Mouse (Mus musculus) hindbrain, embryonic 10.5 days (tissue): ENCODE results near the gene Gm20379. TPM values are rescaled to one million over a fixed set of nuclear protein-coding genes. Genes with fewer than 3 reads are reported as not detected.

Experiments
- DNase-seq: peaks from one replicate; pipeline ENCODE4 v3.0.0-alpha.2; 2017; ENCODE audit warnings: low spot score
- H3K27ac ChIP-seq: fragments of 300-500 bp; sonication (generic); 2 replicates; pipeline ENCODE4 v1.5.1; 2016; ENCODE audit warnings: mild to moderate bottlenecking, moderate library complexity
- H3K27me3 ChIP-seq: fragments of 300-500 bp; sonication (generic); 2 replicates; pipeline ENCODE4 v1.6.1; 2016; ENCODE audit warnings: mild to moderate bottlenecking; ENCODE audit not compliant: poor library complexity, insufficient read depth, severe bottlenecking
- H3K36me3 ChIP-seq: fragments of 300-500 bp; sonication (generic); 2 replicates; pipeline ENCODE4 v1.6.1; 2016; ENCODE audit warnings: mild to moderate bottlenecking, moderate library complexity
- H3K4me1 ChIP-seq: fragments of 300-500 bp; sonication (generic); replicated peaks from 2 replicates; pipeline ENCODE4 v1.6.1; 2016; ENCODE audit warnings: mild to moderate bottlenecking
- H3K4me3 ChIP-seq: fragments of 300-500 bp; sonication (generic); 2 replicates; pipeline ENCODE4 v1.5.1; 2016; ENCODE audit warnings: mild to moderate bottlenecking, moderate library complexity
- H3K9me3 ChIP-seq: fragments of 300-500 bp; sonication (generic); 2 replicates; pipeline ENCODE4 v1.6.1; 2016; ENCODE audit warnings: mild to moderate bottlenecking, moderate library complexity
- WGBS: fragments of 180-500 bp; shearing (Covaris S2); methylation state at CpG from one replicate; pipeline ENCODE4 v1.1.7; 2016; 5-methylcytosine and 5-hydroxymethylcytosine counted together
- polyA plus RNA-seq: library from polyadenylated mRNA; unstranded; fragments of >200 nt; fragmentation: Nextera tagmentation; extraction: Ambion mirVana; gene quantifications from 2 replicates; pipeline ENCODE4 v1.2.1, GENCODE M21; 2016

Gene Gm20379
- polyA plus RNA-seq, 1 experiment from 2014 or later: 0.76 TPM

DNA sequence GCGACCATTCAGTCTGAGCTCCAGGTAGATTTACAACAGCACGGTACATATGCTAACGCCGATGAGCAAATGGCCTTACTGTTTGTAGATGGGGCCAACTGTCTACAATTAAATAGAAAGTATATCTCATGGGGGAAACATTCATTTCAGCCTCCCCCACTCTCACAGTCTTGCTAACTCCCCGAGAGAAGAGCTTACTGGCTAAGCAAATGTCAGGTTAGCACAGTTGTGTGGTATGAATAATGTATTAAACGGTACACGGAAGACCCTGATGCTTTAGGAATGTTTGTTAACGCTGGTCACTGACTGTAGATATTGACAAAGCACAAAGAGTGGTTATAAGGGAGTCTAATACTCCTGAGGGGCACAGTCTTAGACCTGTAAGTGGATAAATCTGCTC is 38.3 kb downstream of the Gm20379 start:
- no peak for DNase-seq
- Histone ChIP-seq H3K27ac (no peak overlapping the region), H3K4me1 (no peaks in the 10 kb centered on the region), H3K9me3 (no peaks in the 10 kb centered on the region), H3K4me3 (no peak overlapping the region), H3K36me3 (peaks cover 90% of the 10 kb centered on the region), H3K27me3 (no peaks in the 10 kb centered on the region)
- 94% methylated on average over 8 of the region's 8 CpGs for WGBS

DNA sequence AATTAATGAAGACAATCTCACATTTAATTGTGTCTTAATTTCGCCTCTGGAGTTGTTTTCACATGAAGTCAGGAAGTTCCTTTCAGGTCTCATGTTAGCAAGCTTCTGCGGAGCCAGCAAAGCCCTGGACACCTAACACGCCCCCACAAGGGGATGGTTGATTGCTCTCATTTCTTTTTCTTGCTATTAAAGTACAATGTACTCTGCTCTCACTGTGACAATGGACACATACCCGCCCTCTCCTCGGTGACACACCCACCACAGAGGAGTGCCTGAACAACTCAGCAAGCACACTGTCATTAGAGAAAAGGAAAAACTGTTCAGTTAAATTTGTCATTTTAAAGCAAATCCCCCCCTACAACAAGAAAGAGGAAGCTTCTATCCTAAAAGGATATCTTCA is 40.6 kb downstream of the Gm20379 start:
- Histone ChIP-seq H3K36me3 (peaks cover 88% of the 10 kb centered on the region), H3K27me3 (no peaks in the 10 kb centered on the region), H3K9me3 (no peaks in the 10 kb centered on the region), H3K4me1 (no peaks in the 10 kb centered on the region), H3K4me3 (no peak overlapping the region), H3K27ac (no peak overlapping the region)
- DNase-seq: no peak
- WGBS: 78% methylated on average over 5 of the region's 5 CpGs

DNA sequence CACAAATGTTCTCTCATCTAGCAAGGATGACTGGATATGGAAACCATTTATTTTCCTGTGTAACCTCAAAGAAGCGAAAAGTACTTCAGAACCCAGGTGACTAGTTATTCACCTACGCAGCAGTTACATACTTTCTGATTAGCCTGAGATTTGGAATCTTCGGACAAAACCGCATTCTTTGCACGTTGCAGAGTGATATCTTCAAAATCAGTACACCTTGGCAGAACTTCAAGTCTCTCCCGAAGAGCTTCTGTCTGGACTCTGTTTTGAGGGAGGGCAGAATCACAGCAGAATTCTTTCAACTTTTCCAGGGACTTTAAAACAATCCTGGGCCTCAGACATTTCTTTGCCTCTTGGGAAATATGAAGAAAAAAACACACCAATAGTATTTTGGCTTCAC is 45.3 kb downstream of the Gm20379 start:
- 97% methylated on average over 6 of the region's 6 CpGs for WGBS
- Histone ChIP-seq H3K9me3 (no peaks in the 10 kb centered on the region), H3K27ac (no peak overlapping the region), H3K27me3 (no peaks in the 10 kb centered on the region), H3K4me1 (peaks cover 25% of the 10 kb centered on the region), H3K36me3 (peaks cover 55% of the 10 kb centered on the region), H3K4me3 (no peak overlapping the region)
- DNase-seq: no peak

DNA sequence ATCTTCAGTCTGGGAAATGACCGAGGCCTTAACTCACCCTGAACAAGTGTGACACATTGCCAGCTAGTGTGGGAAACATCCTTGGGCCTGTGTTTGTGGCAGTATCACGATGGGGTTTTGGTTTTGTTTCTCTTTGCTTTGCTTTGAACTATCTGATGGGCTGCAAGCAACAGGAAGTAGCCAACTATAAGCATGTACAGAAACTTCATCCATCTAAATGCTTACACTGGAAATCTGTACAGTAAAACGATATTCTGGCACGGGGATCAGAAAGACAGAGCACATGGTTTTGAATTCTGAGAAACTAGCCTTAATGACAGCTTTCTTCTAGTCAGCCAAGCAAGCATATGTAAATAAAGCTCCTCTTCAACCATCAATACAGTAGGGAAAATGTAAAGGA is 48.2 kb downstream of the Gm20379 start:
- peak overlapping the region; percentile 78 for H3K4me3 ChIP-seq
- H3K27ac ChIP-seq: peak overlapping the region; percentile 96
- H3K36me3 ChIP-seq: peaks cover 49% of the 10 kb centered on the region
- WGBS: 38% methylated on average over 4 of the region's 4 CpGs
- no peaks in the 10 kb centered on the region for H3K27me3 ChIP-seq
- peaks cover 37% of the 10 kb centered on the region for H3K4me1 ChIP-seq
- H3K9me3 ChIP-seq: no peaks in the 10 kb centered on the region
- no peak for DNase-seq

DNA sequence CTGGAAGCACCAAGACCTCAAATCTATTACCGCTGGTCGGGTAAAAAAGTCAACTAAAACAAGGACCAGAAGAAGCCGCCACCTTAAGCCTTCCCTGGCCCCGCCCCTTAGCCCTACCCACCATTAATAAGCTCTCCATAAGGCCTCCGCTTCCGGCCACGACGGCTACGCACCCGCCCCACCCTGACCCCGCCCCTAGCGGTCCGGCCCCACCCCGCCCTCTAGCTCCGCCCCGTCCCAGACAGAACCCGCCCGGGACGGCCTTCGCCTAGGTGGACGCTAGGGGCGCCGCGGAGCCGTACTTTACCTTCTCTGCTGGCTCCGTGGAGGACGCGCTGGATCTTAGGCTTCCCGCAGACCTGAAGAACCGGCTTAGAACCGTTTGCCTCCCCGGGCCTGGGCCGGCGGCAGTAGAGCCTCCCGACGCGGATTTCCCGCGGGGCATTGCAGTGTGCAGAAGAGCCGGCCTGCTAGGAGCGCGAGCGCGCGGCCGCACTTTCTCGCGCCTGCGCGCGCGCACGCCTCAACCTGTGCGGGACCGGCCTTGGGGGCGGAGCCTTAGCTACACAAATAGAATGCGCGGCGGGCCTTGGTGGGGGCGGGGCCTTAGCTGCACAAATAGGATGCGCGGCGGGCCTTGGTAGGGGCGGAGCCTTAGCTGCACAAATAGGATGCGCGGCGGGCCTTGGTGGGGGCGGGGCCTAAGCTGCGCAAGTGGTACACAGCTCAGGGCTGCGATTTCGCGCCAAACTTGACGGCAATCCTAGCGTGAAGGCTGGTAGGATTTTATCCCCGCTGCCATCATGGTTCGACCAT is 48.9 kb downstream of the Gm20379 start, which contains the start of the genes Dhfr and Msh3:
Gene Dhfr, plus strand, starts transcription at position 271 of the 816 bp plus-strand sequence.
Gene Msh3, minus strand, starts transcription at position 548 of the 816 bp plus-strand sequence.
- no peaks in the 10 kb centered on the region for H3K9me3 ChIP-seq
- H3K36me3 ChIP-seq: peaks cover 50% of the 10 kb centered on the region
- no peaks in the 10 kb centered on the region for H3K27me3 ChIP-seq
- peak within 1 kb of the TSS; percentile 96 for H3K27ac ChIP-seq
- WGBS: under 1% methylated on average over 76 of the region's 76 CpGs
- H3K4me3 ChIP-seq: peak within 1 kb of the TSS; percentile 78
- peaks cover 37% of the 10 kb centered on the region for H3K4me1 ChIP-seq
- peak; percentile 99 for DNase-seq

DNA sequence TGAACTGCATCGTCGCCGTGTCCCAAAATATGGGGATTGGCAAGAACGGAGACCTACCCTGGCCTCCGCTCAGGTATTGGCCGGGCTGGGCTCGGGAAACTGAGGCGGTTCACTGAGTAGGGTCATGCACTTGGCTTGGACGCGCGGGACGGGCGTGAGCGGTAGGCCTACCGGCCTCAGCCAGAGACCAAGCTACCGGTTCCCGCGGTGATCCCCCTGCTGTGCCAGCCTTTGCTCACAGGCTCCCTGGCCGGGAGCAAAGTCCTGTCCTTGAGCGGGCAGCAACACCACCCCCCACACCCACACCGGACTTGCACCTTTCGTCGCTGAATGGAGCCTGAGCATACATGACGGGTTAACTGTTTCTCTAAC is 49.5 kb downstream of the Gm20379 start:
- Histone ChIP-seq H3K4me3 (peak overlapping the region; percentile 78), H3K36me3 (peaks cover 53% of the 10 kb centered on the region), H3K4me1 (peaks cover 37% of the 10 kb centered on the region), H3K27ac (peak overlapping the region; percentile 96), H3K9me3 (no peaks in the 10 kb centered on the region), H3K27me3 (no peaks in the 10 kb centered on the region)
- under 1% methylated on average over 24 of the region's 24 CpGs for WGBS
- no peak for DNase-seq

DNA sequence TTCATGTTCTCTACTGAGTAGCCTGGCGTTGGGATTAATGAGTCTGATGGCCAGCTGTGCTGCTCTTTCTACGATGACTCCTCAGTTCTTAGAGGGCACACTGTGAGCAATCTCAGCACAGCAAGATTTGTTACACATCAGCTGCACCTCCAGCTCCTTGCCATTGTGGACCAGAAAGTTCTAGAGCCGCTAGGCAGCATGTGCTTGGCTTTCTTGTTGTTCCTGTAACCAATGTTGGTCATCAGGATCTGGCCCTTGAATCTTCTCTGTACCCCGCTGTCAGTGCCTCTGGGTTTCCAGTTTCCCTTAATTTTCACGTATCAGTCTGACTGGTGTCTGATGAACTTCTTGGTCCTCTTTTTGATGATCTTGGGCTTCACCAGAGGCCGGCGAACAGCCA is 50.6 kb downstream of the Gm20379 start:
- WGBS: 76% methylated on average over 7 of the region's 7 CpGs
- Histone ChIP-seq H3K4me3 (peak overlapping the region; percentile 78), H3K4me1 (peaks cover 37% of the 10 kb centered on the region), H3K27me3 (no peaks in the 10 kb centered on the region), H3K27ac (no peak overlapping the region), H3K36me3 (peaks cover 55% of the 10 kb centered on the region), H3K9me3 (no peaks in the 10 kb centered on the region)
- DNase-seq: no peak

Other genes starting within 250 kb of the Gm20379 start
- gene Rasgrf2, start 174.3 kb upstream of the Gm20379 start, polyA plus RNA-seq: not detected in 2 replicates
- 17.9 and 25.5 TPM in 2 replicates for gene Dhfr, start 48.7 kb downstream of the Gm20379 start, polyA plus RNA-seq
- 24.6 and 32.2 TPM in 2 replicates for gene Msh3, start 49.0 kb downstream of the Gm20379 start, polyA plus RNA-seq
- gene Ankrd34b, start 119.9 kb downstream of the Gm20379 start, polyA plus RNA-seq: 0.09 TPM in 2 replicates
- 0.13 TPM in 1 of 2 replicates, not detected in the other for gene Fam151b, start 178.0 kb downstream of the Gm20379 start, polyA plus RNA-seq
- gene Zfyve16, start 224.9 kb downstream of the Gm20379 start, polyA plus RNA-seq: 6.9 and 9.5 TPM in 2 replicates